Mouse (Mus musculus): Measurements from ENCODE around the gene Cdh12. TPM values are rescaled to one million over a fixed set of nuclear protein-coding genes. Genes with fewer than 3 reads are reported as not detected.

Gene Cdh12
- polyA plus RNA-seq, 1 experiment from 2014 or later: 0.09 TPM

DNA sequence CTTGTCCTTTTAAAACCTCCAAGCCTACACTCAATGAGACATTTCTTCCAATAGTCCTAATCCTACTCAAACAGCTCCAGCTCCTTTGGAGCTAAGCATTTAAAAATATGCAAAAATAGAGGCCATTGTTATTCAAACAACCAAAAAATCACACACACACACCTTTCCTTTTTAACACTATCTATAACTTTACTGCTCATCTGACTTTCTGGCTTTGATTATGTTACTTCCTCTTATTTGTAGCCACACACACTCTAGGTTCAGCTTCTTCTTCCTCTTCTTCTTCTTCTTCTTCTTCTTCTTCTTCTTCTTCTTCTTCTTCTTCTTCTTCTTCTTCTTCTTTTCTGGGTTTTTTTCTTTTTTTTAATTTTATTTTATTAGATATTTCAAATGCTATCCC, 323.2 kb downstream of the Cdh12 start:
- Histone ChIP-seq H3K36me3 (no peaks in the 10 kb centered on the region), H3K4me2 (no peak overlapping the region), H3K4me3 (replicated peaks) (no peak overlapping the region), H3K9ac (no peak overlapping the region), H3K9me3 (replicated peaks) (no peaks in the 10 kb centered on the region), H3K4me1 (no peaks in the 10 kb centered on the region), H3K27me3 (no peaks in the 10 kb centered on the region), H3K27ac (no peak overlapping the region)
- ATAC-seq (replicated peaks; ENCODE audit: low FRiP score): no peak

DNA sequence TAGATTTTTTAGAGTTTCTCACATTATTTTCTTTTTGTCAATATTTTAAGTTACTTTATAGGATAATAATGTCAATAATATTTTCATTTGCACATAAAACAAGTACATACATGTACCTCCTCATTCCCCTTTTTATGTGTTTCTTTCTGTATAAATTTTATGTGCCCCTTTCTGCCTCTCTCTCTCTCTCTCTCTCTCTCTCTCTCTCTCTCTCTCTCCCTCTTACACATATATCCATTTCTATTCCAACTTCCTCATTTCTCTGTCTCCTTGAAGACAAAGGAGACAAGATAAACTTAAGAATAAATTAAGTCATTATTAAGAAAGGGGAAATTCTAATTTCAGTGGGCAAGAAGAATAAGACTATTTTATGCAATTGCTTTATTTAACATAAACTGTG, 324.4 kb downstream of the Cdh12 start:
- Histone ChIP-seq H3K27ac (no peak overlapping the region), H3K4me1 (no peaks in the 10 kb centered on the region), H3K27me3 (no peaks in the 10 kb centered on the region), H3K4me3 (replicated peaks) (no peak overlapping the region), H3K4me2 (no peak overlapping the region), H3K36me3 (no peaks in the 10 kb centered on the region), H3K9me3 (replicated peaks) (no peaks in the 10 kb centered on the region), H3K9ac (no peak overlapping the region)
- no peak for ATAC-seq (replicated peaks; ENCODE audit: low FRiP score)

DNA sequence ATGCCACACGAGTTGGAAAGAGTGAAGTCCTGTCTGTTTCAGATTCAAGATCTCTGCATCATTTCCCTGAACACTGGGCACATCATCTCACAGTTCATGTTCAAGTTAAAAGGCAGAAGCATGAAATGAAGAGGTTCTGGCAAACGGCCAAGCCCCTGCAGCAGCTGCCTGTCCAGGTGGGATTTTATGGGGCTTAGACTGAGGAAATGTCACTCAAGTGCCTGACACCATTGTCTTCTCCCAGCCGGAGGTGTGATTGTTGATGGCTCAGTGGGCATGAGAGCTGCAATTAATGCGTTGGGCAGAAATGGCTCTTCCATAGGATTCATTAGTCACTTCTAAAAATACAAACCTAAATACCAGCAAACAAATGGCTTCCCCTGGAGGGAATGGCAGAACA, 347.9 kb downstream of the Cdh12 start:
- H3K4me2 ChIP-seq: no peak overlapping the region
- no peak overlapping the region for H3K9ac ChIP-seq
- no peaks in the 10 kb centered on the region for H3K27me3 ChIP-seq
- H3K4me3 ChIP-seq (replicated peaks): no peak overlapping the region
- H3K27ac ChIP-seq: no peak overlapping the region
- H3K36me3 ChIP-seq: no peaks in the 10 kb centered on the region
- WGBS: 22% methylated on average over 4 of the region's 4 CpGs
- 0 out of 2 replicates have a peak, but pooled peaks have one; percentile 49 for ATAC-seq (replicated peaks; ENCODE audit: low FRiP score)
- H3K4me1 ChIP-seq: no peaks in the 10 kb centered on the region
- H3K9me3 ChIP-seq (replicated peaks): no peaks in the 10 kb centered on the region

DNA sequence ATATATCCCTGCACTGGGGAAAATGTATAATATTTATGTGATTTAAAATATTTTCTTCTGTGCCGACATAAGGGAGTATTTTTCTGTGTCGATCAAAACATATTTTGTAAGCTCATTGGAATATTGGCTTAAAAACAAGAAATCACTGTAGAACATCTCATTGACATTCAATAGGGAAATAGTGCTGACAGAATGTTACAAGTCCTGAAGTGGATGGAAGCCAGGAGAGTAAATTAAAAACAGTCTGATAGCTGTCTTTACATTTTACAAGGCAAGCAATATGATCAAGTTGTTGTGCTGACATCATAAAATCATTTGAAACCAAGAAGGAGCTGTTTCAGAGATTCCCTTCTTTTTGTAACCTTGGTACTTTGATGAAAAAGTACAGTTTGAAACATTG, 349.5 kb downstream of the Cdh12 start:
- no peaks in the 10 kb centered on the region for H3K9me3 ChIP-seq (replicated peaks)
- H3K27me3 ChIP-seq: no peaks in the 10 kb centered on the region
- H3K4me1 ChIP-seq: no peaks in the 10 kb centered on the region
- H3K27ac ChIP-seq: no peak overlapping the region
- 87% methylated on average over 2 of the region's 2 CpGs for whole genome bisulfite sequencing
- no peak overlapping the region for H3K4me2 ChIP-seq
- no peak for ATAC-seq (replicated peaks; ENCODE audit: low FRiP score)
- H3K36me3 ChIP-seq: no peaks in the 10 kb centered on the region
- no peak overlapping the region for H3K4me3 ChIP-seq (replicated peaks)
- no peak overlapping the region for H3K9ac ChIP-seq

DNA sequence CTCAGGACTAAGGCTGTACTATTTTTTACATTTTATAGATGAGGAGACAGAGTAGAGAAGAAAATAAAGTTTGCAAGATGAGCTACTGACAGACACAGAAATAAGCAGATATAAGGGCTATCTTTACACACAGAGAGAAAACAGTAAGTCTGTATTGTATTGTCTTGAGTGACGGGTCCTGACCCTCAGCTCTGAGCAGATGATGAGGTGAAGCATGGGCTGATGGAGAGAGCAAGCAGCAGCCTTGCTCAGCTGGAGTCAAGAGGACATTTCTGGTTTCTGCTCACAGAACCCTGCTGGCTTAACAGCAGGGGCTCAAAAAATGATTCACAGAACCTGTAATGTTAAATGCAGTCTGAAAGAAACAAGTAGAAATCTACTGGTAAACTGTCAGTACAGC, 386.8 kb downstream of the Cdh12 start:
- ATAC-seq (replicated peaks; ENCODE audit: low FRiP score): no peak
- no peaks in the 10 kb centered on the region for H3K36me3 ChIP-seq
- H3K9me3 ChIP-seq (replicated peaks): no peaks in the 10 kb centered on the region
- no peaks in the 10 kb centered on the region for H3K27me3 ChIP-seq
- no peak overlapping the region for H3K4me2 ChIP-seq
- no peak overlapping the region for H3K4me3 ChIP-seq (replicated peaks)
- no peak overlapping the region for H3K27ac ChIP-seq
- H3K9ac ChIP-seq: no peak overlapping the region
- WGBS: 69% methylated on average over 1 of the region's 1 CpGs
- no peaks in the 10 kb centered on the region for H3K4me1 ChIP-seq

DNA sequence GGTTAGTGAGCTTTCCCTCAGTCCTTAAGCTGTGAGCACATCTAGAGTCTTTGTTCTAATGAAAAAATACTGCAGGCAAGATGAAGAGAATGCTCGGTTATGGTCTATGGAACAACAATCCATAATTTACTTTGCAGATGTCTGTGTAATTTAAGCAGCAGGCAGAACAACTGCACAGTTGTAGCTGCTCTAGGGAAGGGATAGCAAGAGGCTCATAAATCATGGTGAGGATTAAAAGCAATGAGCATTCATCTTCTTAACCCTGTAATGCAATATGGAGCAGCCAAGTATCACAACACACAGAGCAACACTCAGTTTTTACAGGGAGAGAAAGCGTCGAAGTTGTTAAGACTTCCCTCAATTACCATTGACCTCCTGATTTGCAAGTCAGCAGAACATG, 387.9 kb downstream of the Cdh12 start:
- no peaks in the 10 kb centered on the region for H3K36me3 ChIP-seq
- 16% methylated on average over 3 of the region's 3 CpGs for WGBS
- H3K27me3 ChIP-seq: no peaks in the 10 kb centered on the region
- H3K4me2 ChIP-seq: no peak overlapping the region
- no peak overlapping the region for H3K9ac ChIP-seq
- H3K9me3 ChIP-seq (replicated peaks): no peaks in the 10 kb centered on the region
- ATAC-seq (replicated peaks; ENCODE audit: low FRiP score): peak; percentile 99
- no peak overlapping the region for H3K4me3 ChIP-seq (replicated peaks)
- H3K27ac ChIP-seq: no peak overlapping the region
- no peaks in the 10 kb centered on the region for H3K4me1 ChIP-seq

DNA sequence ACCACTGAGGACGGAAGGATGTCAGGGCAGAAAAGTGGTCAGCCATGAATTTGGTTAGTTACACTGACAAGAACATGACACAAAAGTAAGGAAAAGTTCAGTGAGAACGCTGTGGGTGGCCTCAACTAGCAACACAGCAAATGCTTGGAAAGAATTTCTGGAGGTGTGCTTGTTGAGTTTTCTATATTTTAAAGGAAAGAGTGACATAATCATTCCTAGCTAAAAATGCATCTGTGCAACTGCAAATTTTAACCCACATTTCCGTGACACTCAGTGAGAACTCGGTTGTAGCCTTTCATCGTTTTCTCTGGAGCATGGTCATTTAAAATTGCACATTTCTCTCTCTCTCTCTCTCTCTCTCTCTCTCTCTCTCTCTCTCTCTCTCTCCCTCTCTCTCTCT, 392.4 kb downstream of the Cdh12 start:
- 87% methylated on average over 5 of the region's 5 CpGs for WGBS

DNA sequence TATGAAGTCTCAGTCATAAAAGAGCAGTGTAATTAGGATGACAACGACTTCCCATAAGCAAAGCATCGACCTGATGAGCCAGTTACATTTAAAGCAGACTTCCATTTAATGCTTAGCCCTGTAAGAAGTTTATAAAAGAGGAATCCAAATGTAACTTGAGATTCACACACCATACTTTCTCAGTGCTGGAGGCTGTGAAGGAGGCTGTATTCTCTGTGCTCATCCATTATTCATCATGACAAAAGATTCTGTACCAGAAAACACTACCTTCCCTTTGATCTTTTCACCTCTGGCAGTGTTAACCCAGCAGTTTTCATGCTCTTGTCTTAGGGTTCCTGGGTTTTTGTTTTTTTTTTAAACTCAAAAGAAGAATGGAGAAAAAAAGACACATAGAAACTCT, 414.0 kb downstream of the Cdh12 start:
- Histone ChIP-seq H3K4me3 (replicated peaks) (no peak overlapping the region), H3K27me3 (no peaks in the 10 kb centered on the region), H3K4me2 (no peak overlapping the region), H3K27ac (no peak overlapping the region), H3K4me1 (no peaks in the 10 kb centered on the region), H3K36me3 (no peaks in the 10 kb centered on the region), H3K9me3 (replicated peaks) (no peaks in the 10 kb centered on the region), H3K9ac (no peak overlapping the region)
- WGBS: 57% methylated on average over 2 of the region's 2 CpGs
- ATAC-seq (replicated peaks; ENCODE audit: low FRiP score): no peak

More for the DNA sequence above, 392.4 kb downstream of the Cdh12 start:
- ATAC-seq (replicated peaks; ENCODE audit: low FRiP score): no peak
- Histone ChIP-seq H3K4me2 (no peak overlapping the region), H3K9me3 (replicated peaks) (no peaks in the 10 kb centered on the region), H3K27me3 (no peaks in the 10 kb centered on the region), H3K9ac (no peak overlapping the region), H3K4me1 (no peaks in the 10 kb centered on the region), H3K27ac (no peak overlapping the region), H3K4me3 (replicated peaks) (no peak overlapping the region), H3K36me3 (no peaks in the 10 kb centered on the region)

DNA sequence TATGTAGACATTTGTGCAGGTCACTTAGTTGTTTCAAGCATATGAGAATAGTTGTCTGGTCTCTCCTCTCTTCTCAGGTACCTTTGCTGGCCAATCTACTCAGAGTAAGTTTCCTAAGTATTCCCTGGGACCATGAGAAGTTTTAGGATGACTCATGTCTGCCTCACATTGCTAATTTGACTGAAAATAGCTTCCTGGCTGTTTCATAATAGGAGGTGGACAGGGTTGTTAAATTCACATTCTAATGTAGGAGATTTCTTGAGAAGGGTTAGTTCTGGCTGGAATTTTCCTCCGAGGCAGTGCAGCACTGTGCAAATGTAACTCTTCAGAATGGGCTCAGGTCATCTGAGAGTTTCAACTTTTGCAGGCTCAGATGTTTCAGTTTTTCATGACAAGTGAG, 423.5 kb downstream of the Cdh12 start:
- WGBS: 76% methylated on average over 1 of the region's 1 CpGs

DNA sequence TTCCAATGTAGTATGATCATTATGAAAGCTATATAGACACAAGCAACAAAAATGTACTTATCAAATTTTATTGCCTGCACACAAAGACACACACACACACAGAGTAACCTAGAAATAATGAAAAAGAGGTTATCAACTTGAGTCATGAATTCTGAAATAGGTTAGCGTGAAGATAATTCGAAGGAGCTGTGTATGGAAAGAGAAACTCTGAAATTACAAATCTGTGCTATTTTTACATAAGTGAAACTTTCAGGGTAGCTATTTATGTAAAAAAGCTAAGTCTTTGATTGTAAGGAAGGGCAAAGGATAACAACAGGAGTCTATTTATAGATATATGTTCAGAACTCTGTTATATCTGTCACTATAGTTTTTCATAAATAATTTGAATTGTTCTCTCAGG, 427.9 kb downstream of the Cdh12 start:
- Histone ChIP-seq H3K4me3 (replicated peaks) (no peak overlapping the region), H3K9ac (no peak overlapping the region), H3K27ac (no peak overlapping the region), H3K36me3 (no peaks in the 10 kb centered on the region), H3K27me3 (no peaks in the 10 kb centered on the region), H3K4me2 (no peak overlapping the region), H3K4me1 (no peaks in the 10 kb centered on the region), H3K9me3 (replicated peaks) (no peaks in the 10 kb centered on the region)
- 92% methylated on average over 2 of the region's 2 CpGs for WGBS
- no peak for ATAC-seq (replicated peaks; ENCODE audit: low FRiP score)

More for the DNA sequence above, 423.5 kb downstream of the Cdh12 start:
- H3K9ac ChIP-seq: no peak overlapping the region
- H3K4me3 ChIP-seq (replicated peaks): no peak overlapping the region
- no peaks in the 10 kb centered on the region for H3K36me3 ChIP-seq
- H3K4me1 ChIP-seq: no peaks in the 10 kb centered on the region
- no peaks in the 10 kb centered on the region for H3K9me3 ChIP-seq (replicated peaks)
- no peak overlapping the region for H3K27ac ChIP-seq
- no peak overlapping the region for H3K4me2 ChIP-seq
- H3K27me3 ChIP-seq: no peaks in the 10 kb centered on the region
- ATAC-seq (replicated peaks; ENCODE audit: low FRiP score): no peak

DNA sequence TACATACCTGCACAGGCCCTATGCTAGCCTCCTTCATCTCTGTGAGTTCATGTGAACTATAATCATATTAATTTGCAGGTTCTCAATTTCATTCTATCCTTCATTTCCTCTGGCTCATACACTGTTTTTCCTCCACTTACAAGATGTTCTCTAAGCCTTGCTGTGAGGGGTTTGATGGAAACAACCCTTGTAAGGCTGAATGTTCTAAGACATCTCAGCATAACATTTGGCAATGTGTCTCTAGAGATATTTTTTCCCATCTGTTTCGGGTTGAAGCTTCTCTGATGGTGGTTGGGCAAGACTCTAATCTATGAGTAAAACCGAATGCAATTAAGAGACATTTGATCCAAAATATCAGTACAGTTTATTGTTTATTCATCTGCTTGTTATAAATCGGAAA, 444.4 kb downstream of the Cdh12 start:
- no peak overlapping the region for H3K9ac ChIP-seq
- H3K4me3 ChIP-seq (replicated peaks): no peak overlapping the region
- H3K9me3 ChIP-seq (replicated peaks): no peaks in the 10 kb centered on the region
- H3K27ac ChIP-seq: no peak overlapping the region
- no peaks in the 10 kb centered on the region for H3K36me3 ChIP-seq
- WGBS: 81% methylated on average over 3 of the region's 3 CpGs
- no peaks in the 10 kb centered on the region for H3K27me3 ChIP-seq
- ATAC-seq (replicated peaks; ENCODE audit: low FRiP score): no peak
- no peak overlapping the region for H3K4me2 ChIP-seq
- no peaks in the 10 kb centered on the region for H3K4me1 ChIP-seq

DNA sequence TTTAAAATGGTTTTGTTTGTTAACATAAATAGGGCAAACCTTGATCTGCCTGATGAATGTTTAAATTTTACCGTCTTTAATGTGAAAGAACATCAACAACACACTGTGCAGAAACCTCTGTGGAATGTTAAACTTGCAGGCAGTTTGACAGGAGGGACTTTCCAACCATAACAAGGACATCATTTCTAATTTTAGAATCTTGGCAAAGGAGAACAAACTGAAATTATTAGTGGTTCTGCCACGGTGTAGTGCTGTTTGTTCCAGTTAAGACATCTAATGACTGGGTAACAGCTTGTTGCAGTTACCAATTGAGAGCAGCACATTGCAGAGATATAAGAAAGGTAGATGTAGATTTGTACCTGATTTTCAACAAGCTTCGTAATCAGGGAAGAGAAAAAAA, 453.5 kb downstream of the Cdh12 start:
- WGBS: 49% methylated on average over 3 of the region's 3 CpGs
- H3K27me3 ChIP-seq: no peaks in the 10 kb centered on the region
- no peaks in the 10 kb centered on the region for H3K4me1 ChIP-seq
- H3K9ac ChIP-seq: no peak overlapping the region
- H3K4me3 ChIP-seq (replicated peaks): no peak overlapping the region
- no peak overlapping the region for H3K4me2 ChIP-seq
- H3K27ac ChIP-seq: no peak overlapping the region
- ATAC-seq (replicated peaks; ENCODE audit: low FRiP score): no peak
- no peaks in the 10 kb centered on the region for H3K9me3 ChIP-seq (replicated peaks)
- no peaks in the 10 kb centered on the region for H3K36me3 ChIP-seq

DNA sequence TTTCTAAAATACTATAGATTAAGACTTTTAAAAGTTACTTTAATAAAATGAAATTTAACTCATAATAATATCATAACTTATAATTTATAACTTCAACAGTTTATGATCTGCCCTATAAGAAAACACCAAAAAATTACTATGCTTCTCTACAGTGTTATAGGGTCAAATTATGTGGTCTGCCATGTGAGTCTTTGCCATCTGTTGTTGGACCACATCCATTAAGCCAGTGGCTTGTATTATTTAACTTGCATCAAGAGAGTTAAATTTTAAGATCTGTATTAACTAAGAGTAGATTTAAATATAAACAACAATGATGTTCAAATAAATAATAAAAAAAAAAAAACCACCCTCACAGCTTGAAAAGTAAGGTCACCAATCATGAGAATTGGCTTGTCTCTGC, 479.2 kb downstream of the Cdh12 start:
- no peaks in the 10 kb centered on the region for H3K27me3 ChIP-seq
- no peak for ATAC-seq (replicated peaks; ENCODE audit: low FRiP score)
- no peaks in the 10 kb centered on the region for H3K4me1 ChIP-seq
- no peak overlapping the region for H3K27ac ChIP-seq
- H3K4me2 ChIP-seq: no peak overlapping the region
- H3K4me3 ChIP-seq (replicated peaks): no peak overlapping the region
- H3K9me3 ChIP-seq (replicated peaks): no peaks in the 10 kb centered on the region
- no peak overlapping the region for H3K9ac ChIP-seq
- no peaks in the 10 kb centered on the region for H3K36me3 ChIP-seq
